Mouse (Mus musculus): ENCODE measurements at regions not wholly inside any gene's neighbourhood (a gene's known extent, or its start where the extent isn't known, plus 50 kb on each side); places are given as distances from the start of the nearest gene placed in this dataset.

DNA sequence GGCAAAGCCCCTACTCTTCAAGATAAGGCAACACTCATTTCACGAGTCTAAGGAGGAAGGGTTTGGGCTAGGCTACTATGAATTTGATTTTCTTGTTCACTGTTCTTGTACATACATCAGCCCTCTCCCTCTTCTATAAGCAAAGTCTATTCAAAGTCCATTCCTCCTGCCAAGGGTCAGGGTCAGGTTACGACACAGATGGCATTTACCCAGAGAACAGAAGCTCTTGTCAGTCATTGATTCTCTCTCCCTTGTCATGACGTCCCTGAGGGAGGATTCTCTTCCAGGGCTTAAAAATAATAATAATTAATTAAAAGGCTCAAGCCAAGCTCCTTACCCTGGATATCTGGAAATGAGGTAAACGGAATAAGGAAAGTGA is 222.7 kb downstream of the Rchy1 start:
- Histone ChIP-seq H3K27me3 (replicated peaks) (no peaks in the 10 kb centered on the region), H3K9ac (no peak overlapping the region)

DNA sequence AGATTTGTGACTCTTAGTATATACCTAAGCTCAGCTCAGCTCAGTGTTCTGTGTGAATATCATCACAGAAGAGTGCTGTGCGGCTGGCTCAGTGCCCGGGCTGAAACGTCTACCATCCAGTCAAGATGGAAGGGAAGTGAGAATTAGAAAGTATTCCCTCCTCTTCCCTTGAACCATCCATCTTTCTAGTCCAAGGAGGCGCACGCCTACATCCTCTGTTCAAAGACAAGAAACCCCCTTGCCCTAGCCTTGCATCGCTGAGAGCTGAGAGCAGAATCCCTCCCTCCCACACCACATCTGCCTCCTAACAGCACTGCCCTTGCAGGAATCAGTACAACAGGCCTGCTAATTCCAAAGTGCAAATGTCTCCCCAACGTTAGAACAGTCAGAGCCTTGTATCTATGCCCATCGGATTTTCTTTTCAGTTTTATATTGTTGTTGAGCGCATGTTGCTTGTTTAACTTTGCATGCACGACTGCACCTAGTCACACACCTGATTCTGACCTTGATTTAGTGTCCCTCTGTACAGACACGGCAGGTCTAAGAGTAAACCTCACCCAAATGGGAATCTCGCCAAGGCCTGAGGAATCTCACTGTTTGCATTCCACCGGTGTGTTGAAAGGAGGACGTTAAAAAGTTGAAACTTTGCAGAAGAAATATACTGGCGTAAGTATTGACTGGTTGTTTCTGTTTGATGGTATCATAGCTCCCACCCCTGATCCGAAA is 222.2 kb downstream of the Parm1 start:
- Histone ChIP-seq H3K9me3 (no peaks in the 10 kb centered on the region), H3K36me3 (no peaks in the 10 kb centered on the region), H3K27me3 (replicated peaks) (no peaks in the 10 kb centered on the region), H3K9ac (no peak overlapping the region), H3K4me3 (replicated peaks) (no peak overlapping the region), H3K4me1 (peaks cover 12% of the 10 kb centered on the region; the same call in 1 of the 2 replicates), H3K4me2 (peak overlapping the region; percentile 34), H3K27ac (peak overlapping the region; percentile 77)
- ATAC-seq (ENCODE audit: insufficient read depth, low FRiP score, low read depth), result peak; percentile 75
- WGBS, result 24% methylated on average over 16 of the region's 16 CpGs

More for the DNA sequence above, 222.7 kb downstream of the Rchy1 start:
- no peaks in the 10 kb centered on the region for H3K36me3 ChIP-seq
- peak overlapping the region; percentile 1; the same call in 1 of the 2 replicates for H3K4me2 ChIP-seq
- H3K4me3 ChIP-seq (replicated peaks), result no peak overlapping the region
- peaks cover 12% of the 10 kb centered on the region; the same call in 1 of the 2 replicates for H3K4me1 ChIP-seq
- ATAC-seq (ENCODE audit: insufficient read depth, low FRiP score, low read depth), result peak; percentile 29; the same call in 1 of the 2 replicates
- H3K9me3 ChIP-seq, result no peaks in the 10 kb centered on the region
- whole genome bisulfite sequencing, result 30% methylated on average over 4 of the region's 4 CpGs
- peak overlapping the region; percentile 77 for H3K27ac ChIP-seq

DNA sequence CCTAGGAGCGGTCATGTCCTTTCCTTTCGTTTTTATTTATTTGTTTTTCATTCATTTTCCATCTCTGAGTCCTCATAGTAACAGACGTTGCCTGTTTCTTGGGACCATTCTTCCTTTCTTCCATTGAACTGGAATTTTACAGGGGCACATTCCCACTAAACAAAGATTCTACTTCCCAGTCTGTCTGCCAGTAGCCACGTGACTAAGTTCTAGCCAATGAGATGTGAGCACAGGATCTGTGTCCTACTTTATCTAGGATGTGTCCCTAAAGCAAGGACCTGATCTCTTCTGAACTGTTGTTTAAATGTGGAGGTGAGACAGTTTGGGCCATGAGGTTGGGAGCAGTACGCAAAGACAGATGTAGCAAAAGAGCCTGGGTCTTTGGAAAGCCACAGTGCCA is 214.6 kb downstream of the Parm1 start:
- Histone ChIP-seq H3K4me3 (replicated peaks) (no peak overlapping the region), H3K27ac (no peak overlapping the region), H3K27me3 (replicated peaks) (no peaks in the 10 kb centered on the region), H3K4me1 (no peaks in the 10 kb centered on the region), H3K4me2 (no peak overlapping the region), H3K9ac (no peak overlapping the region), H3K36me3 (no peaks in the 10 kb centered on the region), H3K9me3 (no peaks in the 10 kb centered on the region)
- ATAC-seq (ENCODE audit: insufficient read depth, low FRiP score, low read depth), result no peak
- 83% methylated on average over 5 of the region's 5 CpGs for WGBS

DNA sequence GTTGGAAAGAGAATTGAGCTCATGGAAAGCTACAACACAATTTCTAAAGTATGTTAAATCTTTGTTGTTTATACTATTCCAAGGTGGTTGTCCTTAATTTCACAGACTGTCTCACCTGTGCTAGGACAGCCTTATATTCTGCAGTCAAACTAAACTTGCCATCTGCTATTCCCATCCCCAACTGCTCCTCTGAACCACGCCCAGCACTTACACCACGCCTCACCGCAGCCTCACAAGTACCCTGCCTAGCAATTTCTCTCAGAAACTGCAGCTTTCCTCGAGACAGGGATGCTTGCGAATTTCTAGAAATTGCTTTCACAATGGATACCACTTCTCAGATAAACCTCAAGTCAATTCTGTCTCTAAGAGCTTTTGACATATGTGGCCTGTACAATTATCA is 213.7 kb downstream of the Parm1 start:
- Histone ChIP-seq H3K4me3 (replicated peaks) (no peak overlapping the region), H3K9ac (no peak overlapping the region), H3K9me3 (no peaks in the 10 kb centered on the region), H3K27ac (no peak overlapping the region), H3K4me1 (no peaks in the 10 kb centered on the region), H3K27me3 (replicated peaks) (no peaks in the 10 kb centered on the region), H3K36me3 (no peaks in the 10 kb centered on the region), H3K4me2 (no peak overlapping the region)
- 74% methylated on average over 5 of the region's 5 CpGs for WGBS
- ATAC-seq (ENCODE audit: insufficient read depth, low FRiP score, low read depth), result no peak

DNA sequence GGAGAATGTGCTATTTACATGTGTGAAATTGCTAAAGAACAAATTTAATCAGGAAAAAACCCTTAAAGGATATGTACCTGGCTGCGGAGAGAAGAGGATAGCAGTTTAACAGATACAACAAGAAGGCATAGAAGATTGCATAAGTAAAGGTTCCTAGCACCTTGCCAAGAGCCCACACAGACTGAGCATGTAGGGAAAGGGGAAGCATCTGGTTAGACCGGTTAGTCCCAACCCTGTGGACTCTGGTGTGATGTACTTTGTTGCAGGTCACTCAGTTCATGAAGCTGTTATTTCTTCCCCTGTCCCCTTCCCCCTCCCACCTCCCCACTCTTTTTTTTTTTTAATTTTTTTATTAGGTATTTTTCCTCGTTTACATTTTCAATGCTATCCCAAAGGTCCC is 212.5 kb downstream of the Parm1 start:
- Histone ChIP-seq H3K9me3 (no peaks in the 10 kb centered on the region), H3K36me3 (no peaks in the 10 kb centered on the region), H3K4me1 (no peaks in the 10 kb centered on the region), H3K9ac (no peak overlapping the region), H3K27me3 (replicated peaks) (no peaks in the 10 kb centered on the region), H3K27ac (no peak overlapping the region), H3K4me3 (replicated peaks) (no peak overlapping the region), H3K4me2 (no peak overlapping the region)
- peak; percentile 74; the same call in 1 of the 2 replicates for ATAC-seq (ENCODE audit: insufficient read depth, low FRiP score, low read depth)
- WGBS, result 46% methylated on average over 3 of the region's 3 CpGs

DNA sequence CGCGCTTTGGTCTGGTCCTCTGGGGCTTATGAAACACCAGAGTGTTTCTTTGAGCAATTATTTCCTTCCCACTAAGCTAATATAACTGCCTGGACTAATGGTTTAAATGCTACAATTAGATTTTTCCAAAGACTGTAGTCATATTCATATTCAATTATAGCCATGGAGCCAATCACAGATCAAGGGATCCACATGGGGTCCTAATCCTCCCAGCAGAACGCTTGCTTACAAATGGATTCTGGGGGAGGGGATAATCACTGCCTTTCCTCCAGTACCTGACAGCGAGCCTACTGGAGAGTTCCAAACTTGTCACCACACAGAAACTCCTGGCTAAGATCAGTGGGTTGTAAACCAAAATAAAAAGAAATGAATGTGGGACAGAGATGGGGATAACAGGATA is 212.0 kb downstream of the Parm1 start:
- Histone ChIP-seq H3K9me3 (no peaks in the 10 kb centered on the region), H3K36me3 (no peaks in the 10 kb centered on the region), H3K4me3 (replicated peaks) (no peak overlapping the region), H3K4me1 (no peaks in the 10 kb centered on the region), H3K9ac (no peak overlapping the region), H3K4me2 (no peak overlapping the region), H3K27me3 (replicated peaks) (no peaks in the 10 kb centered on the region), H3K27ac (no peak overlapping the region)
- WGBS, result 62% methylated on average over 4 of the region's 4 CpGs
- ATAC-seq (ENCODE audit: insufficient read depth, low FRiP score, low read depth), result no peak

DNA sequence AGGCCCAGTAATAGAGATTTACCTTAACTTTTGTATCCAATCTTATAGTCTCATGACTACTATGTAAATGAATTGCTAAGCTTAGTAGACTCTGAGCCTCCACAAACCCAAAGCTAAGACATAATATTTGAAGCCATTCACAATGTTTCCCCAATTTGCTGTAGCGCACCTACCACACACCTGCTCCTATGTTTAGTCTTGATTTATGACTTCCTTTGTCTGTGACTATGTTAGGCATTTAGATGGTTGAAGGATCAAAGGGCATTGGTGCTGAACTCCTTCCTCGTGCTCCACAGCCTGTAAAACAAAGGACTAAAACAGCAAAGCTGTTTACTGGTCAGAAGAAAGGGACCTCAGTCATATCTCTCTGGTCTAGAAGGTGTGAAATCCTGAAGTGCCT is 210.0 kb downstream of the Parm1 start:
- 35% methylated on average over 2 of the region's 2 CpGs for WGBS
- Histone ChIP-seq H3K4me3 (replicated peaks) (no peak overlapping the region), H3K27ac (no peak overlapping the region), H3K4me1 (no peaks in the 10 kb centered on the region), H3K9ac (no peak overlapping the region), H3K36me3 (no peaks in the 10 kb centered on the region), H3K27me3 (replicated peaks) (no peaks in the 10 kb centered on the region), H3K4me2 (no peak overlapping the region), H3K9me3 (no peaks in the 10 kb centered on the region)
- ATAC-seq (ENCODE audit: insufficient read depth, low FRiP score, low read depth), result no peak

DNA sequence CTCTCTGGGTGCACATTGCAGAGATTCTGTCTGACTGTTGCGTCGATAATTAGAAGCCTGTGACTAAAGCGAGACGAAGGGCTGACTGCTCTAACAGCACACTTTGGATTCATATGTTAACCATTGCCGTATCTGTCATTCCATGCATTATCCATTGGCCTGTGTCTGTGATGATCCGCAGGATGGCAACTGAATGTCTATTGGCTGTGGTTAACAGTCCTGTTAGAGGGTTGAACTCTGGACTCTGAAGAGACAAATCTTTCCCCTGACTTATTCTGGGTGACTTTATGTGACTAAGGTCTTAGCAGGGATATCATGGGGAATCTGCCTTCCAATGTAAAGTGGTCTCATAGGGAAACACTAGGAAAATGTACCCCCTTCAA is 208.7 kb downstream of the Parm1 start:
- no peaks in the 10 kb centered on the region for H3K36me3 ChIP-seq
- no peak overlapping the region for H3K27ac ChIP-seq
- ATAC-seq (ENCODE audit: insufficient read depth, low FRiP score, low read depth), result no peak

DNA sequence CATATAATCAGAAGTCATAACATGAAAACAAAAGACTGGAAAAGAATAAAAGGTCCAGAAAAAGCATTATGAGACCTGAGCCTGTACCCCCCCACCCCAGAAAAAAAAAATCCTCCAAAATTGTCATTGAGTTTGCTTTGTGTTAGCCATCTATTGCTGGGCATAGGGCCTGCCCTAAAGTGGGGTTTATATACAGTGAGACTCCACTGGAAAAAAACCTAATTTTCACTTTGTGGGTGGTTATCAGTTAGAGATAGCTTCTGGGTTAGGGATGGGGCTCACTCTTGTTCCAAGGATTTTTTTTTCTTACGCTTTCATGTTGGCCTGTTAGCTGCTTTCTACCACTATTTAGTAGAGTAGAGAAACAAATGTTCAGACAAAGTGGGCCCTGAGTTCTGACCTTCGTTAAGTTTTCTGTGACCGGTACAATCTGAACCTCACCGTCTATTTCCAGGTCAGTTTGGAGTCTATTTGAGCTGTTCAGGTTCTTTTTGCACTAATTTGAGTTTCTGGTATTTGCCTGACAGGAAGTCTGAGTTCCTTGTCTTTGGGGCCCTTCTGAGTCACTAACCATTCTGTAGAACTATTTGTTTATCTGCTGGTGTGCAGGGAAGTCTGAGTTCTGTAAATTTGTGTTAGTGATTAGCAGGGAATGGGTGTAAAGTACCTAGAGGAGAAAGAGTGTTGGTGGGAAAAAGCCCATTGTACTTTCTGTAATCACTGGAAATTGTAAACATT is 208.1 kb downstream of the Parm1 start:
- H3K9me3 ChIP-seq, result no peaks in the 10 kb centered on the region
- WGBS, result 61% methylated on average over 4 of the region's 4 CpGs
- ATAC-seq (ENCODE audit: insufficient read depth, low FRiP score, low read depth), result no peak
- H3K4me2 ChIP-seq, result no peak overlapping the region
- no peak overlapping the region for H3K9ac ChIP-seq
- H3K4me3 ChIP-seq (replicated peaks), result no peak overlapping the region
- H3K4me1 ChIP-seq, result no peaks in the 10 kb centered on the region
- no peak overlapping the region for H3K27ac ChIP-seq
- H3K27me3 ChIP-seq (replicated peaks), result no peaks in the 10 kb centered on the region
- H3K36me3 ChIP-seq, result no peaks in the 10 kb centered on the region

More for the DNA sequence above, 208.7 kb downstream of the Parm1 start:
- WGBS, result 48% methylated on average over 6 of the region's 6 CpGs
- H3K4me2 ChIP-seq, result no peak overlapping the region
- no peaks in the 10 kb centered on the region for H3K9me3 ChIP-seq
- no peaks in the 10 kb centered on the region for H3K4me1 ChIP-seq
- H3K27me3 ChIP-seq (replicated peaks), result no peaks in the 10 kb centered on the region
- H3K9ac ChIP-seq, result no peak overlapping the region
- H3K4me3 ChIP-seq (replicated peaks), result no peak overlapping the region

DNA sequence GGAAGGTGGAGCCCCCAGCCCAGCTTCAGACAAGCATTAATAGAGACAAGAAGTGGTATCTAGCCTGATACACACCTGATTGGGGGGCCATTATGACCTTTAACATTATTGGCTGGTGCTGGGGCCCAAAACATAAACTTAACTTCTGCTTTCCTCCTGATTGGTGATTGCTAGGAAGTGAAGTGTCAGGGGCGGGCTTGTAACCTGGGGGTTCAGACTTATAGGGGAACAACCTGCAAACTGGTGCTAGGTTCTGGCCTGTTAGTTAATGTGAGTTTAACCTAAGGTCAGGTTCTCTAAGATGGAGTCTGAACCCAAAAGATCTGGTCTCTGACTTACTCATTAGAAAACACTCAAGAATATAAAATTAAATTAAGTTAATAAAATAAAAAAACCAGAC is 207.5 kb downstream of the Parm1 start:
- no peak overlapping the region for H3K4me2 ChIP-seq
- no peaks in the 10 kb centered on the region for H3K4me1 ChIP-seq
- H3K9ac ChIP-seq, result no peak overlapping the region
- H3K36me3 ChIP-seq, result no peaks in the 10 kb centered on the region
- no peaks in the 10 kb centered on the region for H3K27me3 ChIP-seq (replicated peaks)
- WGBS, result 85% methylated on average over 1 of the region's 1 CpGs
- H3K4me3 ChIP-seq (replicated peaks), result no peak overlapping the region
- no peaks in the 10 kb centered on the region for H3K9me3 ChIP-seq
- no peak overlapping the region for H3K27ac ChIP-seq
- ATAC-seq (ENCODE audit: insufficient read depth, low FRiP score, low read depth), result no peak

DNA sequence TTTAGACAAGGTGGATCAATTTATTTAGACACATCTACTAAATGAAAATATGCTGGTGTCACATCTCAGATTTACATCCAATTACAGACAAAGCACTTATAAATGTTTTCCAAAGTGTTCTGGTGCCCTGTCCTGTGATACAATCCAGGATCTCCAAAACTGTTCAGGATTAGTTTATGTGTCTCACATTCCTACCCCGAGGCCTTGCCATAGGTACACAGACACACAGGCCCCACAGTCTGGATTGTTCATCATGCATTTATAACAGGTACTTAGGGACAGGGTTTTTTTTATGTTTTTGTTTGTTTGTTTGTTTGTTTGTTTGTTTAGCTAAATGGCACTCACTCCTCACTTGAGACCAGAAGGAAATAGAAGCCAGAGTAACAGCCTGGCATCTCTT is 206.0 kb downstream of the Parm1 start:
- H3K9me3 ChIP-seq, result no peaks in the 10 kb centered on the region
- H3K9ac ChIP-seq, result no peak overlapping the region
- WGBS, result 33% methylated on average over 1 of the region's 1 CpGs
- no peaks in the 10 kb centered on the region for H3K36me3 ChIP-seq
- no peak overlapping the region for H3K4me3 ChIP-seq (replicated peaks)
- H3K4me1 ChIP-seq, result no peaks in the 10 kb centered on the region
- ATAC-seq (ENCODE audit: insufficient read depth, low FRiP score, low read depth), result no peak
- H3K4me2 ChIP-seq, result no peak overlapping the region
- no peak overlapping the region for H3K27ac ChIP-seq
- no peaks in the 10 kb centered on the region for H3K27me3 ChIP-seq (replicated peaks)

DNA sequence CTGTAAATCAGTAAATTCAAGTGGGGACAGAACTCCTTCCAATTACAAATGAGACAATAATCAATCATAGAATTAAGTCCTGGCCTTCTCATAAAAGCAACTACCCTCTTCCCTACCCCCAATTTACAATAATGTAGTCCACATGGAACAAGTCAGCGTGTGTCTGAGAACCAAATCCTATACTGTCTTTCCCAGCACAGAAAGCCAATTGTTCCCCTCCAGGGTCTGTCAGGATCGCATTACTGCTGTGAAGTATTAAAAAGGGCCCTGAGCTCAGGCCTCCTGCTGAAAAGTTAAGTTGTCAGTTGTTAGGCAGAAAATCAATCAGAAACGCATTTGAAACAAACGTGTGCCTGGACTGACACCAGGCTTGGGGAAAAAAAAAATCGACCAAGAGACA is 205.6 kb downstream of the Parm1 start:
- 37% methylated on average over 5 of the region's 5 CpGs for WGBS
- no peak for ATAC-seq (ENCODE audit: insufficient read depth, low FRiP score, low read depth)
- Histone ChIP-seq H3K9me3 (no peaks in the 10 kb centered on the region), H3K4me2 (no peak overlapping the region), H3K4me1 (no peaks in the 10 kb centered on the region), H3K4me3 (replicated peaks) (no peak overlapping the region), H3K36me3 (no peaks in the 10 kb centered on the region), H3K9ac (no peak overlapping the region), H3K27me3 (replicated peaks) (no peaks in the 10 kb centered on the region), H3K27ac (no peak overlapping the region)

Measured in stomach, embryonic 15.5 days (tissue).